Mouse (Mus musculus) adipocyte (in vitro differentiated cells): ENCODE data around the gene Cacng1.

Experiments
- DNase-seq: peaks from one replicate; pipeline ENCODE4 v3.0.0-alpha.2; 2016; ENCODE audit warnings: low spot score

The Cacng1 gene

GRCm38 (mm10) chr11:107655538-107655937, 60.8 kb downstream of the Cacng1 start:
- no peak for DNase-seq
